19 mouse cellular contexts compared by ENCODE assay signal in the genomic region with DNA sequence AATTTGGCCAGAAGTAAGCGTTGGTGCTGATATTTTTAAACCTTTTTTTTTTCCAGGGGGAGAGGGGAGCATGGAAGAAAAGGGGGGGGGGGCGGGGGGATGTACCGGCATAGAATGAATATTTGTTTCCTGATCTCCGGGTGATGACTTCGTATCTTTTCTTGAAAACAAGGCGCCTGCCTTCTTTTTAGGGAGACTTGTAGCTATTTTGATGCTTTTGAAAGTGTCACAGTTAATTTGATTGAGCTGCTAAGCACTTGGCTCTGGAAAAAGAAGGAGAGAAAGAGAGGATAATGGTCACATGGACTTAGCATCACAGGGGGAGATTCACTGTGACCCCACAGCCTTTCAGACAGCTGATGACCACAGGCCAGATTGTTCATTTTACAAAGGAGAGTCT.
DNase-seq lines count a peak whose midpoint lies in the region; ATAC-seq and TF ChIP-seq lines count a peak whose summit lies in the region.
"Had no signal": no experiment of that assay in that cellular context is flagged by ENCODE, and none has a peak within 500 bp of the region (broad histone marks: within the 10 kb centered on the region; RNA-seq: fewer than 3 reads in every experiment).

No protein-coding gene starts in this region.

- peaks cover 24% of the 10 kb centered on the region for H3K4me1 ChIP-seq in forebrain, embryonic 10.5 days
- peaks cover 5% of the 10 kb centered on the region; the same call in 1 of the 2 replicates for H3K4me1 ChIP-seq in forebrain, postnatal 0 days (ENCODE audit: insufficient read depth)
- H3K4me1 ChIP-seq in kidney, embryonic 14.5 days (ENCODE audit: control insufficient read depth, insufficient read depth, low read length) = peaks cover 18% of the 10 kb centered on the region
- peaks cover 37% of the 10 kb centered on the region for H3K4me1 ChIP-seq in lung, embryonic 15.5 days

- peaks cover 92% of the 10 kb centered on the region for H3K27me3 ChIP-seq in forebrain, embryonic 10.5 days (ENCODE audit: poor library complexity, severe bottlenecking)
- no peaks in the 10 kb centered on the region for H3K27me3 ChIP-seq in forebrain, postnatal 0 days (ENCODE audit: insufficient read depth, low read length)
- H3K27me3 ChIP-seq in kidney, embryonic 14.5 days (ENCODE audit: control insufficient read depth, insufficient read depth, low read length) = no peaks in the 10 kb centered on the region
- H3K27me3 ChIP-seq in lung, embryonic 15.5 days = no peaks in the 10 kb centered on the region

- no peak for ATAC-seq in forebrain, postnatal 0 days
- ATAC-seq in kidney, embryonic 14.5 days (ENCODE audit: low FRiP score, low TSS enrichment) = no peak
- ATAC-seq in lung, embryonic 15.5 days (ENCODE audit: borderline replicate concordance, extremely low read depth, low FRiP score, low TSS enrichment) = no peak
- ATAC-seq: CD4-positive, CD25-positive, alpha-beta regulatory T cell, adult 4 months had no signal

- H3K4me3 ChIP-seq in forebrain, embryonic 10.5 days = no peak overlapping the region
- no peak overlapping the region for H3K4me3 ChIP-seq in forebrain, postnatal 0 days (ENCODE audit: low read depth, low read length)
- H3K4me3 ChIP-seq in kidney, embryonic 14.5 days (ENCODE audit: low read length) = no peak overlapping the region
- H3K4me3 ChIP-seq in lung, embryonic 15.5 days = no peak overlapping the region
- H3K4me3 ChIP-seq: embryonic facial prominence, embryonic 12.5 days; forebrain, embryonic 15.5 days; heart, embryonic 13.5 days; hindbrain, embryonic 15.5 days had no signal

- H3K9ac ChIP-seq in forebrain, postnatal 0 days = no peak overlapping the region
- no peak overlapping the region for H3K9ac ChIP-seq in kidney, embryonic 14.5 days (ENCODE audit: low read depth, low read length)
- H3K9ac ChIP-seq in lung, embryonic 15.5 days = no peak overlapping the region
- H3K9ac ChIP-seq: embryonic facial prominence, embryonic 12.5 days; forebrain, embryonic 15.5 days; heart, embryonic 13.5 days; hindbrain, embryonic 15.5 days had no signal

- no peaks in the 10 kb centered on the region for H3K9me3 ChIP-seq in forebrain, embryonic 10.5 days
- no peaks in the 10 kb centered on the region for H3K9me3 ChIP-seq in forebrain, postnatal 0 days (ENCODE audit: low read length)
- no peaks in the 10 kb centered on the region for H3K9me3 ChIP-seq in kidney, embryonic 14.5 days (ENCODE audit: control insufficient read depth, low read length)
- no peaks in the 10 kb centered on the region for H3K9me3 ChIP-seq in lung, embryonic 15.5 days
- H3K9me3 ChIP-seq: embryonic facial prominence, embryonic 12.5 days; forebrain, embryonic 15.5 days; G1E; heart, embryonic 13.5 days; hindbrain, embryonic 15.5 days had no signal

- WGBS in forebrain, embryonic 10.5 days = 37% methylated on average over 6 of the region's 6 CpGs
- 16% methylated on average over 6 of the region's 6 CpGs for WGBS in forebrain, postnatal 0 days
- WGBS in kidney, embryonic 14.5 days = 64% methylated on average over 6 of the region's 6 CpGs
- WGBS in lung, embryonic 15.5 days = 50% methylated on average over 6 of the region's 6 CpGs

- no peak for DNase-seq in forebrain, embryonic 10.5 days (ENCODE audit: extremely low spot score, low spot score)
- DNase-seq in forebrain, postnatal 0 days = no peak
- DNase-seq in kidney, adult 8-10 months = no peak
- no peak for DNase-seq in lung, postnatal 10 days
- DNase-seq in Muller cell, postnatal 12 days (ENCODE audit: inconsistent ontology term) = peak; percentile 76
- DNase-seq: adrenal gland, postnatal 10 days; B cell, adult 2 months; cerebellum, adult 11-12 months; cerebellum, adult 9-10 months; cerebellum, postnatal 25 days; gastrocnemius, postnatal 14 days had no signal

- H3K36me3 ChIP-seq in forebrain, embryonic 10.5 days (replicated peaks) = no peaks in the 10 kb centered on the region
- no peaks in the 10 kb centered on the region for H3K36me3 ChIP-seq in forebrain, postnatal 0 days (ENCODE audit: insufficient read depth)
- H3K36me3 ChIP-seq in kidney, embryonic 14.5 days (ENCODE audit: control insufficient read depth, insufficient read depth, low read length) = no peaks in the 10 kb centered on the region
- no peaks in the 10 kb centered on the region for H3K36me3 ChIP-seq in lung, embryonic 15.5 days
- H3K36me3 ChIP-seq: embryonic facial prominence, embryonic 12.5 days; forebrain, embryonic 15.5 days; G1E; heart, embryonic 13.5 days; hindbrain, embryonic 15.5 days had no signal

- no peak overlapping the region for H3K4me2 ChIP-seq in forebrain, postnatal 0 days (ENCODE audit: low read depth)
- no peak overlapping the region for H3K4me2 ChIP-seq in kidney, embryonic 14.5 days (replicated peaks; ENCODE audit: low read depth, low read length)
- no peak overlapping the region for H3K4me2 ChIP-seq in lung, embryonic 15.5 days
- H3K4me2 ChIP-seq: embryonic facial prominence, embryonic 12.5 days; forebrain, embryonic 15.5 days; heart, embryonic 13.5 days; hindbrain, embryonic 15.5 days had no signal

- H3K27ac ChIP-seq in forebrain, embryonic 10.5 days = peak overlapping the region; percentile 41; the same call in 1 of the 2 replicates
- H3K27ac ChIP-seq in forebrain, postnatal 0 days (ENCODE audit: low read depth, low read length) = no peak overlapping the region; the same call in 1 of the 2 replicates
- H3K27ac ChIP-seq in kidney, embryonic 14.5 days (ENCODE audit: low read depth, low read length) = peak overlapping the region; percentile 61; the same call in 1 of the 2 replicates
- H3K27ac ChIP-seq in lung, embryonic 15.5 days = peak overlapping the region; percentile 89
- H3K27ac ChIP-seq: hindbrain, embryonic 15.5 days had no signal

- TF ChIP-seq CTCF in forebrain, postnatal 0 days (IDR thresholded peaks at IDR 0.05; ENCODE audit: low read depth) = no peak
